Mouse (Mus musculus) CD8-positive naive resting alpha-beta T cell, adult 2 months (primary cell): ENCODE results near the gene Helb.

Source experiments
- DNase-seq, 2 experiments: peaks; one replicate each; pipeline ENCODE4 v3.0.0; 2022; ENCODE audit warnings: low read depth in 2 of 2, low spot score in 2 of 2

The Helb gene

DNA sequence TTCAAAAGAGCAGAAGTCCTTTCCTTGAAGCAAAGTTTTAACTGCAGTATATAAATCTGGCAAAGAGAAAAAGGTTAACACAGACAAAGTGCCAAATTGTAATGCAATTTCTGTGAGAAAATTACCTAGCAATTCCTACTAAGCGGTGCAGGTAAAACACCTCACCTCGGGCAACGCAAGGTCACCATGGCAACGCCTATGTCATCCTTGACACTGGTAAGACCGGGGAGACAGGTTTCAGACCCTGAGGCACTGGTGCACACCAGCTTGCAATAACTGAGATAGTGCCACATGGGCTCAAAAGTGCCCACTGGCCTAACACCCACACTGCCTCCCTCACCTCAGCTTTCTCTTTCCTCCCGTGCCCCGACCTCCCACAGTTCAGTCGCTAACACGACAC is 17.7 kb downstream of the Helb start:
- no peak for DNase-seq

DNA sequence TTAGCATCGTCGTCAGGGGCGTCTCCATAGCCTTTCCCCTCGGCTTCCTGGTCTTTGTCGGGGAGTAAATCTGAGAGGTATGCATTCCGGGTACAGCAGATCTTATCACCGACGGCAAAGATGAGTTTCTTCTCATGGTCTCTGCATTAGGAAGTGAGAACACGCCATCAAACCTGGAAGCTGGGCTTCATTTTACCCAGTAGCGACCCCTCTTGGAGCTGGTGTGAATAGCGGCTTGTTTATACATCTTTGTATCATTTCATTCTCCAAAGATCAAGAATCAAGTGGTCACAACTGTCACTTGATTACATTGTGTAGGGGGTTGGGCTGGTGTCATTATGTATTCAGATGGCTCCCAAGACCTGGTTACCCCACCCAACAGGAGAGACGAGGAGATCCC is 20.2 kb downstream of the Helb start:
- DNase-seq = no peak

DNA sequence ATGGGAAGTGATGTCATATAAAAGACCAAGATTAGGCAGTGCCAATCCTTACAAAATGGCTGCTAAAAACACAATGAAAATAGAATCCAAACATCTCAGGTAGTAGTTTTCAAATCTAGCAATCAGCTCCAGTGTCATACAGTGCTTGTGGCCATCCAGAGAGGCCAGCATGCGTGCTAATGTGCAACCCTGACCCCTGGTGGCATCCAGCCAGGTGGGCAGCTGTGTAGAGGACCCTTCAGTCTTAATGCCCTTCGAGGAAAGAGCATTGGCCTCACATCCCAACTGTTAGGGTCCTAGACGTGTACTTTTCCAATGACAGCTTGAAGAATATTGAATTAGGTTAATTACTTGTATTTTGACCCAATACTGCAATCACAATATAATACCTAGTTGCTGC is 34.9 kb downstream of the Helb start:
- DNase-seq = no peak

DNA sequence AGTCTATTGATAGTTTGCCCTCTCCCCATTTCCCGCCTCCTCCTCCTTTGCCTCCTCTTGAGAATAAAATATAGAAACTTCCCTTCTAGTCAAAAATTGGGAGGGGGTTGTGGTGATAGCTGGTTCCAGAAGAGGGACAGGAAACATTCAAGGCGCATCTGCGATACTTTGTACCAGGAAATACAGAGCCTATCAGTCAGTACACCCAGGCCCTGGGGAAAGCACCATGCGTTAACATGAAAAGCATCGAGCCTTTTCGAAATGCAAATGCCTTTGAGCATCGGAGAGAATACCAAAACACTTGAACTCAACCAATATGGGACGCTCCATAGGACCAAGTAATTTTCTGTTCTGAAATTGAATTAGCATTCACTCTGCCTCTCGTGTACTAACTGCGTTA is 46.5 kb downstream of the Helb start:
- DNase-seq = no peak

DNA sequence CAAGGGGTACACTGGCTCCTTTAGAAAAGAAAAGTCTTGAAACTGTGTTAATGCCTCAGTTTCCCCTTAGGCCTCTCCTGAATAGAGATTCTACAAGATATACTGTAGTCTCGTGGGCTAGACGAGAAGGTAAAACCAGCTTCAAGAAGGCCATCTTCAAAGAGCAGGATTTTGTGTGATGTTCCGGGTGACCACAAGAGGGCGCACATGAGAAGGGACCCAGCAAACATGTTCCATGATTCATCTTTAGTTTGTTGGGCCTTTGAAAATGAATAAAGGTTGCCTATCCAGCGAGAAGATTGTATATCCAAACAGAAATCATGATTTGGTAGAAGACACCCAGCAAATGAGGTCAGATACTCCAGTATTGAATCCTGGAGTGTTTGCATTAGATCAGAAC is 48.4 kb downstream of the Helb start:
- DNase-seq = peak; percentile 26 to 38

DNA sequence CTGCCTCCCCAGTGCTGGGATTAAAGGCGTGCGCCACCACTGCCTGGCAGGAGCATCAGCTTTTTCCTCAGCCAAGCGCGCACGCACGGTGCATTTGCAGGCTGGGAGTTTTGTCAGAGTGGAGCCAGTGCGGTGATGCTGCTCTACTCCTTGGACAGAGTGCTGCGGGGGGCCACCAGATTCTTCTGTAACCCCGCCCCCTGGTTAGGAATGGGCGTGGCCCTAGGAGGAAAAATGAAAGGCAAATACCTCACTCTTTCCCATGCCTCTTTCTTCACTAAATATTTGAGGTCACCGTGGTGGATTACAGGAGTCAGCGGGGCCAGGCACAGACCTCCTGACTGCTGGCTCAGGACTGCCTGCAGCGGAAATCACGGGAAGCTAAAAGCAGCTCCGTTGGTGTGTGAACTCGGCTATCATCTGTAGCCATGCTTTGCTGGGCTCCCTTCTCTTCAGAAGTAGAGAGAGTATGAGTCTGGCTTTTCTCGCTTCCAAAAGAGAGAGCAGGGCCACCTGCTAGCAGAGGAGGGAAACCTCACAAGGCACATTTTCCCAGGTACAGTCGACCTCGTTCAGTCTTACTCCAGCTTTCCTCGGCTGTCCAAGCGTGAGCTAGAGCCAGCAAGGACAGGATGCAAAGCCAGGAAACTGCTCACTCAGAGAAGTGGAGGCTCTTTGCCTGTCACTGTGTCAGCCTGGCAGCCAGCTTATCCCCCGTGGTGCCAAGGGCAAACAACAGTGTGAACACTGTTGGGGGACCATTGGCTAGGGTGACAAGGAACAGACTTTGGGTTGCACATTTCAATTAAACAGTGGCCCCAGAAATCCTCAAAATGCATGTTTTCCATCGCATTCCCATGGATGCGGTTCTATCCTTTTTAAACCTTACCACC is 51.3 kb downstream of the Helb start:
- no peak for DNase-seq

DNA sequence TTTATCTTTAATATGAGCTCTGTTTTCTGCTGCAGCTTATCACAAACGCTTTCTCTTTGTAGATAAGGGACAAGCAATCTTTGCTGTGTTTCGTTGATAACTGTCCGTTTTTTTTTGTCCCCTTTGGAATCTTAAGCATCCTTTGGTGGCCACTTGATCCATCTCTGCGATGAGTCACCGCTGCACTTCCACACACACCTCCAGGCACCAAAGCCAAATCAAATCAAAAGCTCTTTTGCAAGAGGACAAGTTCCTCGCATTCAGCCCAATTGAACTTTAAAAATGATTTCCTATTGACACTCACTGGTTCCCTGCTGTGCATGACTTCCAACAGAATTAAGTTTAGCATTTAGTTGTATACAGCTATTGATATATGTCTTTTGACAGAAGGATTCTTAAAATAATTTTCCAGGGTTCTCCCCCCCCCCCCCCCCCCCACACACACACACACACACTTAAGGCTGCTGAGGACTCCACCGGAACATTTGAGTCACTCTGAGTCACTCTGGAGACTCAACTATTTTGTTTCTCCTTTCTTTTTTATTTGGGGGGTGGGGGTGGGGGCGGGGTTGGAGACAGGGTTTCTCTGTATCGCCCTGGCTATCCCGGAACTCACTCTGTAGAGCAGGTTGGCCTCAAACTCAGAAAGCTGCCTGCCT is 52.1 kb downstream of the Helb start:
- no peak for DNase-seq

DNA sequence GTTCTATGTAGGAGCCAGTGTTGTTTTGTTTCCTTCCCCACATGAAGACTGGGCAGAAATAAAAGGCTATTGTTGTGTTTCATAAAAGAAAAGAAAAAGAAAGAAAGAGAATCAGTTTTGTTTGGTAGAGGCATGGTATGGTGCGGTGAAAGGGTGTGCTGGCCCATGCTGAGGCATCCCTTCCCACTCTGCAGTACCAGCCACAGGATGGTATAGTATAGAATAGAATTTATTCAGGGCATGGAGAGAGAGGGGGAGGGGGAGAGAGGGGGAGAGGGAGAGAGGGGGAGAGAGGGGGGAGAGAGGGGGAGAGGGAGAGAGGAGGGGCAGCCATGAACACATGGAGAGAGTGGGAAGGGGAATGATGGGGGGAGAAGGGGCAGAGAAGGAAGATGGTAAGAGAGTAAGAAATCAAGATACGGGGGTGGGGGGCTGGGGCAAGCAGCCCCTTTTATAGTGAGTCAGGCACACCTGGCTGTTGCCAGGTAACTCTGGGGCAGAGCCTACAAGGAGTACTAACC is 68.0 kb downstream of the Helb start:
- DNase-seq = no peak

DNA sequence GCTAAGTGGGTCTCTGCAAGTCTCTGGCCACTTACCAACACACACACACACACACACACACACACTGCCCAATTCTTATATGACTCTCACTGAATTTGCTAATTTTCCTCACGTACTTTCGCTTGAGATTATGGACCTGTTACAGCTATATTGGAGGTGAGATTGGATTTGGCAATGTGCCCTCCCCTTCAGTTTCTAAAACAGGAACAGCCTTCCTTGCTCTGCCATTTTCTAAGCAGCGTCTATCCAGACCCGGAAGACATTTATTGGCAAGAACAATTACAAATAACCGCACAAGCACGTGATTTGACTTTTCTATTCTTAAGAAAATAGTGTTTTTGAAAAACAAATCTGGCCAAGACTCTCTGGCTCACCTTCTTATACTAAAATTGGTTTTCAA is 68.5 kb downstream of the Helb start:
- no peak for DNase-seq

DNA sequence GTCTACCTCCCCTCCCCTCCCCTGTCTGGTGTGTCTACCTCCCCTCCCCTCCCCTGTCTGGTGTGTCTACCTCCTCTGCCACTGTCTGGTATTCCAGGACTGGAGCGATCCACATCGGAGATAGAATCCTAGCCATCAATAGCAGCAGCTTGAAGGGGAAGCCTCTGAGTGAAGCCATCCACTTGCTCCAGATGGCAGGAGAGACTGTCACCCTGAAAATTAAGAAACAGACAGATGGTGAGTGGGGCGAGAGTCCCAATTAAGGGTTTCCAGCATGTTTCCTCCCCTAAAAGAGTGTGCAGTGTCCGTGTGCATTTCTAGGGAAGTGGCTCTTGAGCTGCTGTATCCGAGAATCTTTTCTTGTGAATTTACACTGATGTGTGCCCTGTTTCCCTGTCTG is 74.6 kb downstream of the Helb start:
- DNase-seq = no peak

DNA sequence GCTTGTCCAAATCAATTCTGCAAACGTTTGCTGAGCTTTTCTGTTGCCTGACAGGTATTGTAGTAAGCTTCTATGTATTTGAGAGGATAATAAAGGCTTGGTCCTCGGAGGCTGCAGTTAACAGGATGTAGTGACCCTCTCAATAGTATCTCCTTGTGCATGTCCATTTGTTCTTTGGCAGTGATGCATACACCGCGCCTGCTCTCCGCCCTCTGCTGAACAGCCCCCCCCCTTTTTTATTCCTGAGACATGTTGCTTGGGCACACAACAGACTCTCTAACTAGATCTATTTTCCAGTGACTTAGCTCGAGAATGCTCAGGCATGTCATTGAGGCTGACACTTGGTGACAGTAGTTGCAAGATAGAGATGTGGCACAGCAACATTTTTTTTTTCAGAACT is 77.0 kb downstream of the Helb start:
- DNase-seq = no peak

DNA sequence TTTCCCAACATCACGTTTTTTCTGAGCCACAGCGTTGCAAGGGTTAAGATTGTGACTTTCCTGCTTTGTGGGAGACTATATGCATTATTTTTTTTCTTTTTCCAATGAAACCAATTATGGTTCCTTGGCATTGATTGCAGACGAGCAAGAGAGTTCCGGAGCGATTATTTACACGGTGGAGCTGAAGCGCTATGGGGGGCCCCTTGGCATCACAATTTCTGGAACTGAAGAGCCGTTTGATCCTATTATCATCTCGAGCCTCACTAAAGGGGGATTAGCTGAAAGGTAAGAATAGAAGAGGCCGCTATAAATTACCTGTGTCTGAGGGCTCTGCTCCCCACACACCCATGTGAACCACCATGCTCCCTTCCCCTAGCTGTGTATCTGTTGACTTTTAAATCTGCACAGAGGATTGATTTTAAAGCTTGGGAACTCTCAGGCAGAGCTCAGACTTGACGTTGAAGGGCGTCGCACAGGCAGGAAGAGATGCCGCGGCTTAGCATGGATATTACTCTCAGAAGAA is 77.5 kb downstream of the Helb start:
- DNase-seq = no peak

DNA sequence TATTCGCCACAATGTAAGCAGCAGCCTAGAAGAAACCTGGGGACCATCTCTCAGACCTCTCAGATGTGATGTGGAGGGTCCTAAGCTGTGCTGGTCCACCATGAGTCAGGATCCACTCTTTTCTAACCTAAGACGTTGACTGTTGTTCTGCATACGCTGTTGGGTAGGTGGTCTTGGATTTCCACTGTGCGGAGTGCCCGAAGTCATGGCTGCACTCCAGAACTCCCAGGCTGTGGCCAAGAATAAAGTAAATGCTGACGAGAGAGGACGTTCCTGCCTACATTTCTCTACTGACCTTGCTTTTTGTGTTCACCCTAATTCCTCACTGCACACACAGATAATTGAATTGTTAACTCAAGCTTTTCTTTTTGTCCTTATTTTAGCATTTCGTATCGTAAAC is 78.9 kb downstream of the Helb start:
- no peak for DNase-seq
